Mouse (Mus musculus) natural killer cell, adult 2 months (primary cell): ENCODE data around the gene Cfap61.
"Not testable (repeated sequence)": the region's sequence is repeated elsewhere in the genome, so short reads cannot be mapped to it uniquely, and the experiment has no call there.

Source experiments
- DNase-seq, 2 experiments: peaks; one replicate each; pipeline ENCODE4 v3.0.0; 2022; ENCODE audit warnings: low spot score in 2 of 2

The Cfap61 gene

GRCm38 (mm10) chr2:145934339-145935231 lies at the start of gene Cfap61, which contains the start of gene Crnkl1:
TSS of gene Cfap61 (plus strand) at chr2:145934784.
TSS of gene Crnkl1 (minus strand) at chr2:145935014.
- DNase-seq: peak; percentile 94

GRCm38 (mm10) chr2:145884913-145885785 lies 49.4 kb upstream of the Cfap61 start:
- DNase-seq: no peak

GRCm38 (mm10) chr2:145887937-145888765 lies 46.4 kb upstream of the Cfap61 start:
- no peak for DNase-seq

- DNase-seq: no peak
These were observed 45.7 kb upstream of the Cfap61 start for GRCm38 (mm10) chr2:145888766-145889480.

GRCm38 (mm10) chr2:145890571-145890970 lies 44.0 kb upstream of the Cfap61 start:
- DNase-seq: no peak

- no peak for DNase-seq
These were observed 40.8 kb upstream of the Cfap61 start for GRCm38 (mm10) chr2:145893756-145894155.

- DNase-seq: no peak
These were observed 36.5 kb upstream of the Cfap61 start for GRCm38 (mm10) chr2:145898106-145898505.

GRCm38 (mm10) chr2:145900318-145900717 lies 34.3 kb upstream of the Cfap61 start:
- not testable (repeated sequence) for DNase-seq

- no peak for DNase-seq
These were observed 32.7 kb upstream of the Cfap61 start, which contains the start of gene Naa20 for GRCm38 (mm10) chr2:145901861-145902260. TSS of gene Naa20 (plus strand) at chr2:145902099.

- DNase-seq: peak; percentile 80 to 85
These were observed 31.3 kb upstream of the Cfap61 start for GRCm38 (mm10) chr2:145903061-145903901.

- no peak for DNase-seq
These were observed 30.5 kb upstream of the Cfap61 start for GRCm38 (mm10) chr2:145903983-145904616.

GRCm38 (mm10) chr2:145905156-145905555 lies 29.4 kb upstream of the Cfap61 start:
- DNase-seq: peak; percentile 31 to 42

- DNase-seq: not testable (repeated sequence)
These were observed 28.7 kb upstream of the Cfap61 start for GRCm38 (mm10) chr2:145905884-145906283.

GRCm38 (mm10) chr2:145920941-145921650 lies 13.5 kb upstream of the Cfap61 start:
- no peak for DNase-seq

- DNase-seq: no peak
These were observed 2.4 kb downstream of the Cfap61 start for GRCm38 (mm10) chr2:145936975-145937374.

- no peak for DNase-seq
These were observed 6.8 kb downstream of the Cfap61 start for GRCm38 (mm10) chr2:145941403-145941802.

- no peak for DNase-seq
These were observed 9.7 kb downstream of the Cfap61 start for GRCm38 (mm10) chr2:145944286-145944685.

- no peak for DNase-seq
These were observed 13.9 kb downstream of the Cfap61 start for GRCm38 (mm10) chr2:145948402-145948954.
